Mouse (Mus musculus) adrenal gland (tissue): ENCODE data around the gene Olfr1116.
"Not testable (repeated sequence)": the region's sequence is repeated elsewhere in the genome, so short reads cannot be mapped to it uniquely, and the experiment has no call there.

Experiments used
- intact Hi-C: fragments of 180-260 bp; cut with DNase I; formaldehyde crosslinking; loops from one replicate; pipeline ENCODE4 v1.15.1; 2025
- long read RNA-seq, 2 experiments: library from polyadenylated mRNA; unstranded; transcript quantifications; one replicate each; pipeline ENCODE4 v2.0.0; 2020; ENCODE audit warnings: borderline replicate concordance in 1 of 2; ENCODE audit not compliant: insufficient replicate concordance in 1 of 2
- microRNA-seq, 2 experiments: library from miRNA; unstranded; fragments of <30 nt; microRNA quantifications; one replicate each; pipeline ENCODE4; 2019

The Olfr1116 gene
- long read RNA-seq, experiment 1, result 0 reads
- long read RNA-seq, experiment 2, result 0 reads

- intact Hi-C loops, result no loop called here
Observed at GRCm38 (mm10) chr2:87267234-87267633, at the start of gene Olfr1116. Olfr1116 (plus strand) TSS chr2:87267534.

- intact Hi-C loops, result no loop called here
Observed at GRCm38 (mm10) chr2:87247713-87248112, 19.6 kb upstream of the Olfr1116 start, which contains the start of gene Olfr1115. Olfr1115 (plus strand) TSS chr2:87248013.

GRCm38 (mm10) chr2:87293977-87294376 lies 26.6 kb downstream of the Olfr1116 start:
- intact Hi-C loops, result not testable (repeated sequence)

DNA sequence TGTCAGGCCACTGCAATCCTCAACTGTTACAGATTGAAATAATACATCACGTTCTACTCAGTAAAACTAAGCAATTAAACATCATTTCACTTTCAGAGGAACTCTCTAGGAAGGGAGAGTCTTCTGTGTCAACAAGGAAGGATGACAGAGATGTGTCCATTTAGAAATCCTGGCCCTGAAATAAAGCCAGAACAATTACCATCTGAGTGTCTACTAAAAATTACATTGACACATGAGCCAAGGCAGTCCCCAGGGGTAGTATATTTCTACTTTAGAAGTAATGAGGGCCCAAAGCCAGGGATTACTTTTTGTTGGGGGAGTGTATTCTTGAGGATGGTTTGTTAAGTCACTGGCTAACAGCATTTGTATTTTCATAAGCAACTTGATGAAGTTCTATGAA lies 39.9 kb downstream of the Olfr1116 start, which contains the start of gene Olfr1118:
Gene Olfr1118, plus strand, starts transcription at position 301 of the 400 bp plus-strand sequence.
- intact Hi-C loops, result no loop called here

Small RNA genes within 50 kb of the gene (microRNA-seq; reads per million reads assigned to microRNA genes)
- 0 reads per million in 2 experiments for gene Gm27438
